In genomic region chr1:190383256-190383838, GRCm38 (mm10) we compare ENCODE assay signal across 19 mouse cellular contexts.
"Had no signal": no experiment of that assay in that cellular context is flagged by ENCODE, and none has a peak within 500 bp of the region (broad histone marks: within the 10 kb centered on the region; RNA-seq: fewer than 3 reads in every experiment).

No protein-coding gene starts in this region.

- H3K36me3 ChIP-seq: liver, embryonic 15.5 days; midbrain, embryonic 12.5 days; neural tube, embryonic 13.5 days; neural tube, embryonic 15.5 days had no signal

- H3K27me3 ChIP-seq: liver, embryonic 15.5 days; neural tube, embryonic 13.5 days had no signal

- H3K9ac ChIP-seq: liver, embryonic 15.5 days; lung, embryonic 14.5 days; midbrain, embryonic 12.5 days; neural tube, embryonic 13.5 days; neural tube, embryonic 15.5 days had no signal

- DNase-seq: lung, adult 18-20 months; lung, embryonic 14.5 days; lung, postnatal 10 days; lung, postnatal 4 days; midbrain, embryonic 14.5 days; retina, postnatal 1 day; right cerebral cortex, adult 18-20 months; right cerebral cortex, postnatal 25 days; right cerebral cortex, postnatal 4 days; spleen, adult 18-20 months; thymus, adult 18-20 months; thymus, postnatal 14 days; thymus, postnatal 36 days had no signal

- H3K27ac ChIP-seq: liver, embryonic 15.5 days; midbrain, embryonic 12.5 days; neural tube, embryonic 13.5 days; neural tube, embryonic 15.5 days had no signal

- H3K4me3 ChIP-seq: liver, embryonic 15.5 days; midbrain, embryonic 12.5 days; myocyte; neural tube, embryonic 13.5 days; neural tube, embryonic 15.5 days had no signal

- H3K9me3 ChIP-seq: liver, embryonic 15.5 days; midbrain, embryonic 12.5 days; neural tube, embryonic 13.5 days; neural tube, embryonic 15.5 days had no signal

- ATAC-seq: midbrain, embryonic 16.5 days had no signal

- H3K4me1 ChIP-seq: liver, embryonic 15.5 days had no signal

- H3K4me2 ChIP-seq: liver, embryonic 15.5 days; lung, embryonic 14.5 days; midbrain, embryonic 12.5 days; neural tube, embryonic 13.5 days; neural tube, embryonic 15.5 days had no signal
